Mouse (Mus musculus) G1E-ER4 (cell line): ENCODE results near the gene Gss. TPM values are rescaled to one million over a fixed set of nuclear protein-coding genes. Genes with fewer than 3 reads are reported as not detected.

Source experiments
- GATA1 ChIP-seq: IDR thresholded peaks from one replicate; pipeline ENCODE4 v1.8.0; 2012; ENCODE audit warnings: low read length, inconsistent platforms
- polyA plus RNA-seq: library from polyadenylated mRNA; stranded (reverse); fragments of >175 nt; gene quantifications from 2 replicates; pipeline ENCODE4 v1.2.3, GENCODE M21; 2012

Gene Gss
- polyA plus RNA-seq, 1 experiment, result 20.9 TPM

DNA sequence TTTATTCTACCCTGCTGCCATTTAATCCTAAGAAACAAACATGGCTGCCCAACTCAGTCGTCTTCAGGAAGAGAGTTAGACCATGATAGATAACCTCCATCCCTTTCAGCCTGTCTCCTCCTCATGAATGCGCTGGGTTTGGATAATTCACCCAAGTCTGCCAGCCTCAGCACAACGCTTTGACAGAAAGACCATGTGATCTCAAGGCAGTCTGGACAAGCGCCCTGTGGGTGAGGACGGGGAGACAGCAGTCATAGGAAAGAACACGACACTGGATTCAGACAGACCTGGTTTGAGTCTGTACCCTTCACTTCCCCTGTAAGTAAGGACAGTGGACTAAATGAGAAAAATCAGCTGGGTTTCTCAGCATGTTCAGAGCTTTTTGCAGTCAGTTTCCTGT, 3.1 kb downstream of the Gss start:
- no peak for TF ChIP-seq GATA1

DNA sequence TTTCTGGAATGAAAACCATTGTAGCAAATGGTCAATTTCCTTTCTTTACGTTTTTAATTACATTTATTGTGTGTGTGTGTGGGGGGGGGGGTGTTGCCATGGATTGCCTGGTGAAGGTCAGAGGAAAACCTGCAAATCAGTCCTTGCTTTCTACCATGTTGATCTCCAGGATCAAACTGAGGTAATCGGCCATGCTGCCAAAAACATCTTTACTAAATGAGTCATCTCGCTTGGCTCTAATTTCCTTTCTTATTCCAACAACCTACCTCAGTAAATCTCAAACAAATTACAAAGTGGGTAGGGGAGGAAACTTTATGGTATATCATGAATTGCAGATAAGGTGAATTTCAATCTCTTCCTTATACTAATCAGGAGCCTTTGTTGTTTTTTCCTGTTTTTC, 4.5 kb downstream of the Gss start:
- no peak for TF ChIP-seq GATA1

DNA sequence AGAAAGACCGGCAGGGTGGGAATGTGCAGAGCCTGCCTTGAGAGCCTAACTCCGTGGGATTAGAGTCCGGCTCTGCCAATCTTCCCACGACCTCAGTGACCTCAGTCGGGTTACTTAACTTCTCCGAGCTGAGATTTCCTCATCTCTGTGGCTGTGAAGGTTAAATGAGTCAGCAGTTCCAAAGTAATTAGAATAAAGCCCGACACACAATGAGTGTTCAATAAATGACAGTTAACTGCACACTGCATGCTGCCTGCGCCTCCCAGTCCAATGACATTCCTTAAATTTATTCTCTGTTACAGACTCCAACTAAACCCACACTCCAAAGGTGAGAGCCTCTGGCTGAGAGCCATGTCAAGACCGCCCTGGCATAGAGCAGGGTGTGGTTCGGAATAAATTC, 7.1 kb downstream of the Gss start:
- TF ChIP-seq GATA1, result no peak

DNA sequence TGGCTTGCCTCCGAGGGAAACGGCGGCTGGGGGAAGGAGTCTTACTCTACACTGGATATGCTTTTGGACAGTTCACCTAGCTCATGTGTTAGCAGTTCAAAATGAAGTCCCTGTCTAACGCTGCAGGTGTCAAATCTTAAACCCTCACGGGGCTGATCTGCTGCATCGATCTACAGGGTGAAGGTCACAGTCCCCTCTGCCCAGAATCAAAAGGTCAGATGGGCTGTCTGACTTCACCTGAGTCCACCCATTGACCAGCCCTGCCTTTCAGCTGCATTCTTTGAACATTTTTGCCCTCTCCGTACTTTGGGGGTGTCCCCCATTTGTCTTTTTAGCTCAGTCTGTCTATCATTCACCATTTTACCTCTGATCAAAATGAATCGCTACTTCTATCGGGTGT, 7.5 kb downstream of the Gss start:
- no peak for TF ChIP-seq GATA1

DNA sequence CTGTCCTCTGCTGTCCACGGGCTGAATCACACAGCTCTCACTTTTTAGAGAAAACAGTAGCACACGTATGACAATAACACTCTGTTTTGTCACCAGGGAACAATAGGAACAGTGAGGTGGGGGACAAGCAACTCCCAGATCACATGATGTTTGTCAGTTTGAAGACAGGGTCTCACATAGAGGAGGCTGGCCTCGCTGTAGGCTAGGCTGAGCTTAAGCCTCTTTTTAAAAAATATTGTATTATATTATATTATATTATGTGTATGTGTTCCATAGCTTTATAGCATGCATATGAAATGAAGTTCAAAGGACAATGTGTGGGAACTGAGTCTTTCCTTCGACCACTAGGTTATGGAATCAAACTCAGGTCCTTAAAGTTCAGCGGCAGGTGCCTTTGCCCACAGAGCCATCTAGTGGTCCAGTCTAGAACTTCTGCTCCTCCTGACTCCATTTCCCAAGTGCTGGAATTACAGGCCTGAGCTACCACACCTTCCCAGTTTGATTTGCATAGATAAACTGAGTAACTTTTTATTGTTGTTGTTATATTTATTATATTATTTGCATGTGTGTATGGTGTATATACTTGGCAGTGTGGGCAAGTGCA, 8.6 kb downstream of the Gss start:
- TF ChIP-seq GATA1, result no peak

DNA sequence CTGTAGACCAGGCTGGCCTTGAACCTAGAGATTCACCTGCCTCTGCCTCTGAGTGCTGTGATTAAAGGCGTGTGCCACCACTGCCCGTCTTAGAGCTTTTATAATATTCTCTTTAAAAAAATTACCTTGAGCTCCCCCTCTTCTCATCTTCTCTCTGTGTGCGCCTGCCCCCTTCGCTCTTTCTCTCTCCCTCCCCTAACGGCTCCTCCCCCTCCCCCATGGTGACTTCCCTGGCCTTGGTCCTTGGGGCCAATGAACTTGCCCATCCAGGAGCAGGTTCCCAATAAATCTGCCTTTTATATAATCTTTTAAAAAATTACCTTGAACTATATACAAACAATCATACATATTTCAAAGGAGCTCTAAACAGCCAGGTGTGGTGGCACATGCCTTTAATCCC, 9.6 kb downstream of the Gss start:
- TF ChIP-seq GATA1, result no peak

DNA sequence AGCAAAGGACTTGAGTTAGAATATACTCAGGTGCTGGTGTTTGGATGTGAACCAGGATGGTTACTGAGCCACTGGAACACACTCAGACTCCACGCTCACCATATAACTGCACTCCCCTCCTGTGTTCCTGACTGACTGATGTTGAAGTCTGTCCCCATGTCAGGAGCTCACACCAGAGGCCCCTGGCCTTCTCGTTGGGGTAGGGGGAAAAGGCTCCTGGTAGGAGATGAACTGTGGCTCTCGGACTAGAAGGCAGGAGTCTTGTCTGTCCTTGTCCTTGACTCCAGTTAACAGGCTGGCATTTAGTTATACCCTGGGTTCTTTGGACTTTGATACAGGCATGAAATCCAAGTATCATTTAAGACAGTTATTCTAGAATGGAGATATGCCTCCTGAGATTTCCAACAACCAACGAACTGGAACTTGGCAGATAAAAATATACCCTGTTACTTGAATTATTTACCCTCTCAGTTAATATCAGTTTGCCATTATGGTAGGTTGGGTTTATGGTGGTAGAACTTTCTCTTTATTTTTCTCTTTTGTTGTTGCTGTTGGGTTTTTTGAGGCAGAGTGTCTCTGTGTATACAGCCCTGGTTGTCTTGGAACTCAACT, 10.1 kb downstream of the Gss start:
- TF ChIP-seq GATA1, result no peak

DNA sequence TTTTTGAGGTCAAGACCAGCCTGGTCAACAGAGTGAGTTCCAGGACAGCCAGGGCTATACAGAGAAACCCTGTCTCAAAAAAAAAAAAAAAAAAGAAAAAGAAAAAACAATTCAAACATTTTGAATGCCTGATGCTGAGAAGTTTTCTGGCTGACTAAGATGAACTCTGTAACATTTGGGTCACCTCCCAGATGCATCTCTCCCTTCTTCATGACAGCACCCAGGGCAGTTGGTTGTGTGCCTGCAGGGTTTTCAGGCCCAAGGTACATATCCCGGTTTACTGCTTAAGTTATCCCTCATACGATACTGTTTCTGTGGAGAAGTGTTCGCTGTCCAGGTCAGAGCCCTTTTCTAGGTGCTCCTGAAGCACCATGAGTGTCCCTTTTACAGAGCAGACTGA, 12.3 kb downstream of the Gss start:
- no peak for TF ChIP-seq GATA1

DNA sequence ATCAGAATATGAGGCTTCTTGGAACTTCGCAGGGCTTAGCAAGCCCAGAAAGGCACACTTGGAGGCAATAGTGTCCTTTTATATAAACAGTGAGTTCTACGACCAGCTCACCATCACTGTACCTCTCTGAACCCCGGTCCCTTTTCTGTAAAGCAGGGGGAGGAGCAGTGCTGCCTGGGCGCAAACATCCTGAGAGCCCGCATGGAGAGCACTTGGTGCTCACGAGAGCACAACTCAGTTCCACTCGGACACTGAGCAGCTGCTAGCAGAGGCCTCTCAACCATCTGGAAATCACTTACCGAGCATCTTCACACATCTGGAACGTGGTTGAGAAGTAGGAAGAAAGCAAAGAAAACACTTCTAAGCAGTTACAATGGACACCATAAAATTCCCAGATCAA, 16.0 kb downstream of the Gss start:
- TF ChIP-seq GATA1, result no peak

DNA sequence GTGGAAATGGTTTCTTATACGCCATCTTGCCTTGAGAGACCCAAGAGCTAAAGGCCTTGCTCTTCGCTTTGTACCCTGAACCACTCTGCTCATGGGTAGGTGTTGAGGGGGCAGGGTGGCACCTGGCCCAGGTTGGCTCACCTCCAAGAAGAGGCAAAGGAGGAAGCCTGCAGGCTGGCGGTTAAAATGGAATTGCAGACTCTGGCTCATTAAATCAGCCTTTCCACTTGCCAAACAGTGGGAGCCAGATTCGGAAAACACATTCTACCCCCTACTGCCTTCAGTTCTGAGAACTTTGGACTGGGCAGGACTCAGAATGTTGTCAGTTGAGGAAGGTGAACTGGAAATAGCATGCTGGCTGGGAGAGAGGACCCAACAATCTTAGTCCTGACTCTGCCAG, 17.9 kb downstream of the Gss start:
- no peak for TF ChIP-seq GATA1

DNA sequence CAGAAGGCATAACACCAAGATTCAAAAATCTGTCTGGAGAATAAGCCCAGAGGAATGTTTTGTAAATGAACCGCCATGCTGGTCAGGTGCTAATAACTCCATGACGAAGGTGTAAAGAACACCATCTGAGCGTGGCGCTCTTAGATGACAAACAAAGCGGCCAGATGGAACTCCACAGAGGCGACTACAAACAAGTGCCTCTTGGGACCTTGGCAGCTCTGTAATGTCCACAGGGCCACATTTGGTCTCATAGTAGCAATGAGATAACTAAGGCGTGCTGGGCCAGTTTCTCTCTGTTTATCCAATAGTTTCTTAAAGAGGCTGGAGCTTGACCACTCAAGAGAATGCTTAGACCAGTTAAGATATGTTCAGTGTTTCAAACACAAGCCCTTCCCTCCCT, 18.6 kb downstream of the Gss start:
- no peak for TF ChIP-seq GATA1

DNA sequence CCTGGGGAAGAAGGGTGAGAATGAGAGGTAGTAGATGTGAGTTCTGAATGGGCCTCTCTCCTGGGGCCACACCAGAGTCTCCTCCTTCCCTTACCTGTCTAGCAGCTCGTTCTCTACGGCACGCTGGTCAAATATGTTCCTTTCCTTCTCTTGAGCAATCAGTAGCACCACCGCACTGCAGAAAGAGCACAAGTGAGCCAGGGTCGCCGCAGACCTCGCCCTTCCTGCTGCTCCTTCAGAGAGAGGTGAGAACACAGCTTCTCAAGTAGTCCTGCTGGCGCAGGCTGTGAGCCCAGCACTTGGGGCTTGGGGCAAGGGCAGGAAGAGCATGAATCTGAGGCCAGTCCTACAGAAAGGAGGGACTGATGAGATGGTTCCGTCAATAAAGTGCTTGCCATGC, 19.6 kb downstream of the Gss start:
- no peak for TF ChIP-seq GATA1

DNA sequence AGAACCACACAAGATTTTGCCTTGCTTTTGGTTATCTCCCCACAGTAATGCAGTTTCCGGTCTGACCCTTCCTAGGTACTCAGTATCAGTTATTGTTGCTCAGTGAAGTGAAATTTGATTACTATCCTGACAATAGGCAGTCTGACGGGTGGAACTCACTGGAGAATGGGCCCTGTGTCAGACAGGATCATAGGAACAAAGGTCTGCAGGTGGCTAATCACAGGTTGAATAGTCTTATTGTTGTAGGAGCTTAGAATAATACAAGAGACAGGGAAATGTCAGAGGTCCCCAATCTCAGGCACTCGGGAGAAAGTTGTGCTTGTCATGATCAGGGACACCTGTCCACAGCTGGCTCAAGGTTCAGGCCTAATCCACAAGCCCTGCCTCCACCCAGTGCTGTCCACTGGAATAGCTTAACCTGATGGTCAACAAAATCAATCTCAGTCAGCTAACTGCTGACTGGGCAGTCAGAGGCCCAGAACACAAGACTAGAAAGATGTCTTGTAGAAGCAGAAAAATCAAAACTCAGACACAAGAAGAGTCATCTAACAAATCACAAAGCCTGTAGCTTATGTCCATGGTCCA, 23.3 kb downstream of the Gss start:
- no peak for TF ChIP-seq GATA1

DNA sequence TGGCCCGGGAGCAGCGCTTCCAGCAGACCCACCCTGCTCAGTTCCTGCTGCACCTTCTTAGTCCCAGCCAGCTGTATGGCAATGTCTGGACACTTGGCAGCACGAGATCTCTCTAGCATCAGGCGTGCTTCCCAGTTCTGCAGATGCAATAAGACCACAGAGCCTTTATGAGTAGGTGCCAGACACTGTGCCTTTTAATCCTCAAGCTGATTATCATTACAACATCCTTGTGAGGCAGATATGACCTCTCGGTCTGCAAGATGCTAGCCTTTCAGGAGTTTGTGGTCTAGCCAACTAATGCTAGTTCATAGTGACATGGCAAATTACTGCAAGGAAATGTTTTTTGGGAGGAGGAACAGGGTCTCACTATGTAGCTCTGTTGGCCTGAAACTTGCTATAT, 24.9 kb downstream of the Gss start:
- TF ChIP-seq GATA1, result peak; percentile 99

DNA sequence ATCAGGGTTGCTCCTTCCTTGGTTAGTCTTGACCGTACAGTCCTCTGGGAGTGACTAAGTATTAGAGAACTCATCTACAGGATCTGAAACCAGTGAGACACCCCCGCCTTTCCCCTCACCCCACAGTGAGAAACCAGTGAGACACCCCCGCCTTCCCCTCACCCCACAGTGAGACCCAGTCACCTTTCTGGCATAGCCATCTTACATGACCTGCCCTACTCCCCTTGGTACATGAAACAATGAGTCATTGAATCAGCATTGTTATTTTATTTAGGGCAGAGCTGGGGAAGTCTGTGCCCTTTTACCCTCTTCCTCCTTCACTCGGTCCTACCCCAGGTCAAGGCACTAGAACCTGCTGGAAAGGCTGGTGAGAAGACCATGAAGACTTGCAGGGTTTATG, 29.7 kb downstream of the Gss start:
- no peak for TF ChIP-seq GATA1

DNA sequence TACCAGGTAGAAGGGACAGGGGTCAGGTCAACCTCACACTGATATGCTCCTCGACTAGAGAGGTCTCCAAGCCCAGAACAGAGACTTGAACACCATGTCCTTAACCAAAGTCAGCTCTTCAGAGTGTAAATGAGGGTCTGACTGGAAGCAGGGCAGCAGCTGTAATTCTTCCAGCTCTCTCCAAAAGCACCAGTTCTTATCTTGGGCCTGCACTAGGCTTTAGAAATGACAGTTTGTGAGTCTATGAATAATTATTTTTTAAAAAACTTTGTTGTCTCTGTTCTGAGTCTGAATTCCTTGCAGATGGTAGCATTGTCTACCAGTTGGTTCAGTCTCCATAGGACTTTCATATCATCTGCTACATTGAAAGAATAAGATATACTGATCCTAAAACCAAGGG, 30.4 kb downstream of the Gss start:
- no peak for TF ChIP-seq GATA1

DNA sequence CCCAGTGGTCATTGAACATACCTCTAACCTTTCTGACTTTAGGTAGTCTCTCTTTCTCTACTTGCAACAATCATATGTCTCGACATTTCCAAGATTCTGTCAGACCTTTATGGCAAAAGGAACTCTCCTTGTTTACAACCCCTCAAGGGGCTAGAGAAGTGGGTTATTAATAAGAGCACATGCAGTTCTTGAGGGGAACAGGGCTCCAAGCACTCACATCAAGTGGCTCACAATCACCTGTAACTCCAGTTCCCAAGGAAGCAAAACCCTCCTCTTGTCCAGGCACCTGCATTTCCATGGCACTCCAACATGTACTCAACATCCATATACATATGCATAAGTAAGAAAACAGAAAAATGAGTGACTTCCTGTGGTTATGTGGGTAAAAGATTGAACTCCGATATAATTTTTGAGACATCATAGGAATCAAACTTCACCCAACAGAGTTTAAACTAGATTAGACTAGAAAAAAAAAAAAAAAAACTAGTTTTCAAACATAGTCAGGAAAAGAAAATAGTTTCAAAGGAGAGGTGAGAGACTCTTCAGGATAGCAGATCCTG, 38.1 kb downstream of the Gss start:
- no peak for TF ChIP-seq GATA1

DNA sequence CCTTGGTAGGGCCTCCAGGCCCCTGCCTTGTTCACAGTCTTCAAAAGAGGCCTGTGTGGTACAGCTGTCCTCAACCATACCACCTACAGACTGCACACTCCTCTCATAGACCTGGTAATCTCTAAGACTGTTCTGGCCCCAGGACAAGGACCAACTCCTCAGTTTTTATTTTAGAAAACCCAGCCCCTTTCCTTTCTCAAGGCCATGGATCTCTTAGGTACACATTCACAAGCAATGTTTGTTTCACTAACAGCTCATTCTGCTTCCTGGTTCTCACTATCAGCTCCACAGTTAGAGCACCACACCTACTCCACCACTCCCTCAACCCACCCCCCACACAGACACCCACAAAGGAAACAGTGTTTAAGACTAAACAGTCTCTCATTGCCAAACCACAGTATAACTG, 39.7 kb downstream of the Gss start:
- TF ChIP-seq GATA1, result no peak
